Mouse (Mus musculus) MEL (cell line): ENCODE measurements around the gene Gm14326. TPM values are rescaled to one million over a fixed set of nuclear protein-coding genes. Genes with fewer than 3 reads are reported as not detected.
"Not testable (repeated sequence)": the region's sequence is repeated elsewhere in the genome, so short reads cannot be mapped to it uniquely, and the experiment has no call there.

Experiments
- DNase-seq: peaks from one replicate; pipeline ENCODE4 v3.0.0; 2011; ENCODE audit warnings: low read depth, low spot score
- H3K27ac ChIP-seq: 2 replicates; pipeline ENCODE4 v1.5.1; 2012; ENCODE audit warnings: low read depth, mild to moderate bottlenecking, control low read depth, low read length, moderate library complexity; ENCODE audit not compliant: control insufficient read depth
- H3K27me3 ChIP-seq, 2 experiments: fragments of 150-350 bp in 1 of 2; sonication (generic) in 1 of 2; 2 replicates each; pipeline ENCODE4 v1.6.1; 2012; ENCODE audit warnings: low read length in 2 of 2, mild to moderate bottlenecking in 2 of 2, improper control_type of control experiment in 1 of 2, moderate library complexity in 1 of 2; ENCODE audit not compliant: insufficient read depth in 2 of 2, control insufficient read depth in 1 of 2
- H3K36me3 ChIP-seq, 2 experiments: 2 replicates each; pipeline ENCODE4 v1.6.1; 2012 to 2014; ENCODE audit warnings: low read length in 2 of 2, improper control_type of control experiment in 1 of 2, inconsistent platforms in 1 of 2, mild to moderate bottlenecking in 1 of 2; ENCODE audit not compliant: insufficient read depth in 2 of 2, control insufficient read depth in 1 of 2
- H3K4me1 ChIP-seq, 2 experiments: fragments of 150-350 bp in 1 of 2; sonication (generic) in 1 of 2; 2 replicates each; pipeline ENCODE4 v1.6.1; 2012; ENCODE audit warnings: low read length in 2 of 2, improper control_type of control experiment in 1 of 2, mild to moderate bottlenecking in 1 of 2; ENCODE audit not compliant: insufficient read depth in 2 of 2, control insufficient read depth in 1 of 2
- H3K4me3 ChIP-seq, 2 experiments: fragments of 150-350 bp in 1 of 2; sonication (generic) in 1 of 2; 2 replicates each; pipeline ENCODE4 v1.5.1; 2012; ENCODE audit warnings: low read depth in 2 of 2, low read length in 2 of 2, mild to moderate bottlenecking in 2 of 2, moderate library complexity in 2 of 2, control low read depth in 1 of 2, improper control_type of control experiment in 1 of 2; ENCODE audit not compliant: control insufficient read depth in 1 of 2, insufficient read depth in 1 of 2
- H3K79me2 ChIP-seq: 2 replicates; pipeline ENCODE4 v1.6.1; 2012; ENCODE audit warnings: mild to moderate bottlenecking, low read length, moderate library complexity; ENCODE audit not compliant: control insufficient read depth, poor library complexity, insufficient read depth
- H3K9ac ChIP-seq: 2 replicates; pipeline ENCODE4 v1.6.1; 2012; ENCODE audit warnings: low read depth, mild to moderate bottlenecking, control low read depth, low read length, moderate library complexity; ENCODE audit not compliant: control insufficient read depth, poor library complexity, severe bottlenecking
- H3K9me3 ChIP-seq: fragments of 150-350 bp; sonication (generic); replicated peaks from 2 replicates; pipeline ENCODE4 v1.6.1; 2012; ENCODE audit warnings: mild to moderate bottlenecking, low read length, improper control_type of control experiment, moderate library complexity; ENCODE audit not compliant: insufficient read depth
- polyA plus RNA-seq, 2 experiments: library from polyadenylated mRNA; stranded (reverse) in 1 of 2; unstranded in 1 of 2; fragments of >175 nt in 1 of 2; fragments of >200 nt in 1 of 2; gene quantifications; 2 replicates each; pipeline versions ENCODE4 v1.2.1 to v1.2.4; 2012; ENCODE audit warnings: low replicate concordance in 2 of 2, low read depth in 1 of 2; ENCODE audit not compliant: insufficient read length in 2 of 2, insufficient read depth in 1 of 2, missing spikeins in 1 of 2
- total RNA-seq: library from RNA; depleted of rRNA; stranded (reverse); fragments of 300-350 nt; gene quantifications from 2 replicates; pipeline ENCODE4 v1.2.3, GENCODE M21; 2012; rRNA removed

The Gm14326 gene
- total and polyA plus RNA-seq, 3 experiments = 10.3 to 17.1 TPM; not detected in 1

DNA sequence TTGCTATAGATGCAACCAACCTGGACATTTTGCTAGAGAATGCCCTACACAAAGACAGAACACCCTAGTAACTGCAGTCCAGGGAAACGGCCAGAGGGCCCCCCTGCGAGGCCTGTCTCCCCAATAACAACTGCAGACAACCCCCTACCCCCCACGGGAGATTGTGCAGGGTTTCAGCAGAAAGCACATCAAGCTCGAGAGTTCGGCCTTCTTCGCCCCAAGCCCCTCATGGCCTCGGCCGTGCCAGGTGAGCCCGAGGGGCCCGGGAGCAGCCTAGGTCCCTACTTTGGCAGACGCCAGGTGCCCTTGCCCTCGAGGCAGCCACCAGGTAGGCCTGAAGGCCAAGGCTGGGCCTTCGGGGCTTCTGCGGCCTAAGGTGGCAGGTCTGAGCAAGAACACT, 69.4 kb downstream of the Gm14326 start:
- not testable (repeated sequence) for H3K36me3 ChIP-seq, H3K79me2 ChIP-seq, H3K4me1 ChIP-seq, H3K27ac ChIP-seq, H3K27me3 ChIP-seq, H3K9ac ChIP-seq, H3K9me3 ChIP-seq, DNase-seq, H3K4me3 ChIP-seq

Other genes starting within 250 kb of the Gm14326 start
- 0.39 TPM in 2 replicates for gene Gm14322, start 198.0 kb downstream of the Gm14326 start, total RNA-seq
- gene Gm14322, start 198.0 kb downstream of the Gm14326 start, polyA plus RNA-seq = not detected
- gene Gm14325, start 117.0 kb downstream of the Gm14326 start, total RNA-seq = 19.3 and 23.9 TPM in 2 replicates
- gene Gm14325, start 117.0 kb downstream of the Gm14326 start, polyA plus RNA-seq = 1,000 to 10,000 TPM in 1 of 2 experiments, 1 to 10 TPM in 1; 6.6 to 3,002 TPM
- gene Gm14327, start 60.2 kb downstream of the Gm14326 start, total RNA-seq = not detected in 2 replicates
- not detected for gene Gm14327, start 60.2 kb downstream of the Gm14326 start, polyA plus RNA-seq
- 0.23 TPM in 1 of 2 replicates, not detected in the other for gene Zfp972, start 31.7 kb downstream of the Gm14326 start, total RNA-seq
- gene Zfp972, start 31.7 kb downstream of the Gm14326 start, polyA plus RNA-seq = under 1 TPM in 1 of 2 experiments, not detected in 1; 0.26 TPM
- gene Zfp971, start 66.0 kb upstream of the Gm14326 start, total RNA-seq = 46.7 and 59.7 TPM in 2 replicates
- over 10,000 TPM in 1 of 2 experiments, 10 to 100 TPM in 1; 17.7 to 10,023 TPM for gene Zfp971, start 66.0 kb upstream of the Gm14326 start, polyA plus RNA-seq
- gene Zfp931, start 121.2 kb upstream of the Gm14326 start, total RNA-seq = not detected in 2 replicates
- gene Zfp931, start 121.2 kb upstream of the Gm14326 start, polyA plus RNA-seq = under 1 TPM in 1 of 2 experiments, not detected in 1; 0.15 TPM
- gene Phactr3, start 161.7 kb upstream of the Gm14326 start, total RNA-seq = not detected in 2 replicates
- gene Phactr3, start 161.7 kb upstream of the Gm14326 start, polyA plus RNA-seq = not detected